Mouse (Mus musculus) kidney, adult 2 months (tissue): ENCODE measurements around the gene Fam209. TPM values are rescaled to one million over a fixed set of nuclear protein-coding genes. Genes with fewer than 3 reads are reported as not detected.

Experiments used
- DNase-seq: peaks from one replicate; pipeline ENCODE4 v3.0.0; 2021
- H3K27ac ChIP-seq: fragments of 200-500 bp; 2 replicates; pipeline ENCODE4 v1.5.1; 2012; ENCODE audit warnings: low read depth, low read length, control low read depth, inconsistent platforms; ENCODE audit not compliant: insufficient read depth
- H3K27me3 ChIP-seq: fragments of 200-500 bp; replicated peaks from 2 replicates; pipeline ENCODE4 v1.6.1; 2012; ENCODE audit warnings: mild to moderate bottlenecking, moderate library complexity, low read length, inconsistent platforms; ENCODE audit not compliant: control insufficient read depth, insufficient read depth
- H3K36me3 ChIP-seq: fragments of 200-500 bp; 2 replicates; pipeline ENCODE4 v1.6.1; 2012; ENCODE audit warnings: mild to moderate bottlenecking, moderate library complexity, low read length, inconsistent platforms; ENCODE audit not compliant: control insufficient read depth, insufficient read depth
- H3K4me1 ChIP-seq: fragments of 200-500 bp; 2 replicates; pipeline ENCODE4 v1.6.1; 2011; ENCODE audit warnings: low read length; ENCODE audit not compliant: control insufficient read depth, insufficient read depth
- H3K4me3 ChIP-seq: fragments of 200-500 bp; 2 replicates; pipeline ENCODE4 v1.5.1; 2011; ENCODE audit warnings: mild to moderate bottlenecking, low read depth, low read length, control low read depth; ENCODE audit not compliant: insufficient read depth
- CTCF ChIP-seq: fragments of 200-500 bp; conservative IDR thresholded peaks from 2 replicates; pipeline ENCODE4 v1.5.1; 2011; ENCODE audit warnings: low read depth, mild to moderate bottlenecking, control low read depth, low read length, moderate library complexity, mixed read lengths; ENCODE audit not compliant: insufficient read depth, insufficient read length
- POLR2A ChIP-seq: fragments of 200-500 bp; IDR thresholded peaks from one replicate; pipeline ENCODE4 v1.6.1; 2011; ENCODE audit warnings: low read depth, low read length, control low read depth
- WGBS: fragments of 180-500 bp; shearing (Covaris S2); methylation state at CpG from one replicate; pipeline ENCODE4 v1.1.7; 2018; 5-methylcytosine and 5-hydroxymethylcytosine counted together
- polyA plus RNA-seq: library from polyadenylated mRNA; depleted of rRNA; stranded (reverse); fragments of >200 nt; gene quantifications from 2 replicates; pipeline ENCODE4 v1.2.3, GENCODE M21; 2012

The Fam209 gene
- polyA plus RNA-seq, 1 experiment = 0.33 TPM

GRCm38 (mm10) chr2:172445617-172446016, 26.7 kb upstream of the Fam209 start:
- Histone ChIP-seq H3K4me3 (no peak overlapping the region), H3K36me3 (no peaks in the 10 kb centered on the region), H3K27me3 (no peaks in the 10 kb centered on the region), H3K4me1 (peaks cover 6% of the 10 kb centered on the region; the same call in 1 of the 2 replicates), H3K27ac (no peak overlapping the region)
- TF ChIP-seq POLR2A (no peak), CTCF (no peak)
- no peak for DNase-seq
- WGBS = 88% methylated on average over 4 of the region's 4 CpGs

- H3K4me3 ChIP-seq = no peak overlapping the region
- DNase-seq = peak; percentile 21
- TF ChIP-seq POLR2A = no peak
- peak; percentile 60 for TF ChIP-seq CTCF
- no peaks in the 10 kb centered on the region for H3K27me3 ChIP-seq
- H3K4me1 ChIP-seq = no peaks in the 10 kb centered on the region
- no peaks in the 10 kb centered on the region for H3K36me3 ChIP-seq
- WGBS = 90% methylated on average over 6 of the region's 6 CpGs
- H3K27ac ChIP-seq = no peak overlapping the region
Measured at GRCm38 (mm10) chr2:172447317-172447716, 25.0 kb upstream of the Fam209 start.

- TF ChIP-seq POLR2A (no peak), CTCF (no peak)
- DNase-seq = no peak
- 87% methylated on average over 4 of the region's 4 CpGs for WGBS
- no peaks in the 10 kb centered on the region for H3K36me3 ChIP-seq
- no peak overlapping the region for H3K4me3 ChIP-seq
- no peak overlapping the region for H3K27ac ChIP-seq
- H3K27me3 ChIP-seq = no peaks in the 10 kb centered on the region
- no peaks in the 10 kb centered on the region for H3K4me1 ChIP-seq
Measured at GRCm38 (mm10) chr2:172448329-172448728, 24.0 kb upstream of the Fam209 start.

GRCm38 (mm10) chr2:172450640-172451039, 21.7 kb upstream of the Fam209 start:
- no peak for DNase-seq
- WGBS = 80% methylated on average over 6 of the region's 6 CpGs
- Histone ChIP-seq H3K36me3 (no peaks in the 10 kb centered on the region), H3K4me3 (no peak overlapping the region), H3K27me3 (no peaks in the 10 kb centered on the region), H3K27ac (no peak overlapping the region), H3K4me1 (no peaks in the 10 kb centered on the region)
- TF ChIP-seq POLR2A (no peak), CTCF (no peak)

GRCm38 (mm10) chr2:172452031-172452430, 20.3 kb upstream of the Fam209 start:
- 67% methylated on average over 4 of the region's 4 CpGs for WGBS
- DNase-seq = peak; percentile 41
- Histone ChIP-seq H3K36me3 (no peaks in the 10 kb centered on the region), H3K27ac (no peak overlapping the region), H3K4me1 (no peaks in the 10 kb centered on the region), H3K27me3 (no peaks in the 10 kb centered on the region), H3K4me3 (no peak overlapping the region)
- no peak for TF ChIP-seq POLR2A
- TF ChIP-seq CTCF = no peak

- 77% methylated on average over 10 of the region's 10 CpGs for WGBS
- Histone ChIP-seq H3K27me3 (no peaks in the 10 kb centered on the region), H3K27ac (no peak overlapping the region), H3K4me1 (no peaks in the 10 kb centered on the region), H3K36me3 (no peaks in the 10 kb centered on the region), H3K4me3 (no peak overlapping the region)
- peak; percentile 25 for DNase-seq
- no peak for TF ChIP-seq CTCF
- no peak for TF ChIP-seq POLR2A
Measured at GRCm38 (mm10) chr2:172452458-172452857, 19.9 kb upstream of the Fam209 start.

- Histone ChIP-seq H3K4me1 (no peaks in the 10 kb centered on the region), H3K4me3 (no peak within 1 kb of the TSS), H3K27me3 (no peaks in the 10 kb centered on the region), H3K27ac (no peak within 1 kb of the TSS), H3K36me3 (no peaks in the 10 kb centered on the region)
- TF ChIP-seq CTCF (no peak), POLR2A (no peak)
- WGBS = 86% methylated on average over 11 of the region's 11 CpGs
- no peak for DNase-seq
Measured at GRCm38 (mm10) chr2:172458496-172458895, 13.8 kb upstream of the Fam209 start, which contains the start of gene Gcnt7. Gene Gcnt7, minus strand, starts transcription at chr2:172458596.
